8 mouse cellular contexts compared by ENCODE assay signal in the genomic region with DNA sequence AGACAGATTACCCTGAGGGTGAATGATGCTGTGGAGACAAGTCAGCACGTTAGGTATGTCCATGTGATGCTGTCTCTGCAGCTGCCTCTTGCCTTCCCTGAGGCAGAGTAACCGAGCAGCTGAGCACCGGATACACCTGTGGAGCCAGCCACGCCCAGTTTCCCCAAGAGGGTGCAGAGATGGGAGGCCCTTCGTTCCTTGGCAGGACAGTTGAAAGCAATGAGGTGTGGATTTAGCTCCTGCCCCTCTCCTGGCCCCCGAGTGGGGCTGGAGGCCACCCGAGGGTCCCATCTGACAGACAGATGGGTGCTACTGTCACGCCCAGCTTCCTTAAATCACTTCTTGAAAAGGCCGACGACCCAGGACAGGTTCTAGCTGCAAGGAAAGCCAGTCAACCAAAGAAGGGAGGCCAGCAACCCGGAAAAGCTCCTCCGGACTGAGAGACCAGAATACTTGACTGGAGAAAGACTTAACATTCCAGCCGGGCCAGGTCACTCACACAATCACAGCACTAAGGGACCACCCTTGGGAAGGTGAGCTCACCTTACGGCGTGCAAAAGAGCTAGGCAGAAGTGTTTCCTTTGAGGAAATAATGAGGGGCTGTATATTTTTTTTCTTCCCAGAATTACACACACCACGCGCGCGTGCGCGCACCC. TPM values are rescaled to one million over a fixed set of nuclear protein-coding genes. Genes with fewer than 3 reads are reported as not detected.
DNase-seq lines count a peak whose midpoint lies in the region; ATAC-seq and TF ChIP-seq lines count a peak whose summit lies in the region.

No protein-coding gene starts in this region.

- ATAC-seq in embryonic facial prominence, embryonic 14.5 days (ENCODE audit: low read depth), result peak; percentile 81
- ATAC-seq in hematopoietic stem cell, adult 5-6 weeks (replicated peaks in 1 of 2; ENCODE audit: insufficient read depth in 1 of 2, low FRiP score in 2 of 2, low TSS enrichment in 1 of 2, low read depth in 1 of 2, poor library complexity in 2 of 2, severe bottlenecking in 2 of 2), result peak; percentile 90 to 94
- no peak for ATAC-seq in limb, embryonic 12.5 days (ENCODE audit: insufficient number of reproducible peaks, insufficient read depth, low FRiP score, low TSS enrichment, low read depth)
- 0 out of 2 replicates have a peak, but pooled peaks have one; percentile 24 for ATAC-seq in midbrain, embryonic 13.5 days

- H3K9ac ChIP-seq in ES-Bruce4 (ENCODE audit: low read depth, poor library complexity, severe bottlenecking), result peak overlapping the region; percentile 37; the same call in 1 of the 2 replicates
- no peak overlapping the region for H3K9ac ChIP-seq in embryonic facial prominence, embryonic 14.5 days (ENCODE audit: low read depth, low read length)
- H3K9ac ChIP-seq in limb, embryonic 12.5 days (replicated peaks), result no peak overlapping the region
- no peak overlapping the region; the same call in 1 of the 2 replicates for H3K9ac ChIP-seq in midbrain, embryonic 13.5 days (replicated peaks)

- no peak for TF ChIP-seq CTCF in ES-Bruce4 (IDR thresholded peaks at IDR 0.05; ENCODE audit: low read depth, low read length)
- peak; percentile 29; the same call in 1 of the 2 replicates for TF ChIP-seq CTCF in thymus, adult 2 months (IDR thresholded peaks at IDR 0.05; ENCODE audit: borderline replicate concordance, control insufficient read depth, extremely low read depth, insufficient read depth, low read length, poor library complexity)

- peak overlapping the region; percentile 44 for H3K4me2 ChIP-seq in embryonic facial prominence, embryonic 14.5 days (ENCODE audit: low read depth, low read length)
- H3K4me2 ChIP-seq in limb, embryonic 12.5 days, result peak overlapping the region; percentile 48
- H3K4me2 ChIP-seq in midbrain, embryonic 13.5 days (replicated peaks), result peak overlapping the region; percentile 34

- peak overlapping the region; percentile 80 for H3K27ac ChIP-seq in ES-Bruce4 (ENCODE audit: insufficient read depth, low read length)
- no peak overlapping the region for H3K27ac ChIP-seq in embryonic facial prominence, embryonic 14.5 days (replicated peaks; ENCODE audit: low read depth, low read length)
- peak overlapping the region; percentile 41; the same call in 1 of the 2 replicates for H3K27ac ChIP-seq in limb, embryonic 12.5 days
- H3K27ac ChIP-seq in midbrain, embryonic 13.5 days, result no peak overlapping the region
- peak overlapping the region; percentile 99 for H3K27ac ChIP-seq in thymus, adult 2 months (ENCODE audit: control insufficient read depth, insufficient read depth, low read length)

- H3K9me3 ChIP-seq in ES-Bruce4 (replicated peaks; ENCODE audit: control insufficient read depth, insufficient read depth, low read length, poor library complexity, severe bottlenecking), result peaks cover 4% of the 10 kb centered on the region; the same call in 1 of the 2 replicates
- no peaks in the 10 kb centered on the region for H3K9me3 ChIP-seq in embryonic facial prominence, embryonic 14.5 days (ENCODE audit: control insufficient read depth, low read length)
- no peaks in the 10 kb centered on the region for H3K9me3 ChIP-seq in limb, embryonic 12.5 days
- no peaks in the 10 kb centered on the region for H3K9me3 ChIP-seq in midbrain, embryonic 13.5 days

- H3K4me3 ChIP-seq in ES-Bruce4 (ENCODE audit: low read depth, low read length), result peak overlapping the region; percentile 52
- peak overlapping the region; percentile 7 for H3K4me3 ChIP-seq in embryonic facial prominence, embryonic 14.5 days (ENCODE audit: low read depth, low read length)
- H3K4me3 ChIP-seq in limb, embryonic 12.5 days (replicated peaks), result peak overlapping the region; percentile 7; the same call in 1 of the 2 replicates
- H3K4me3 ChIP-seq in midbrain, embryonic 13.5 days (replicated peaks), result peak overlapping the region; percentile 9
- H3K4me3 ChIP-seq in thymus, adult 2 months (ENCODE audit: control insufficient read depth, insufficient read depth, low read length), result peak overlapping the region; percentile 49

- no peaks in the 10 kb centered on the region for H3K27me3 ChIP-seq in ES-Bruce4 (ENCODE audit: control insufficient read depth, insufficient read depth, low read length, poor library complexity, severe bottlenecking)
- no peaks in the 10 kb centered on the region for H3K27me3 ChIP-seq in embryonic facial prominence, embryonic 14.5 days (replicated peaks; ENCODE audit: control insufficient read depth, insufficient read depth, low read length)
- peaks cover 7% of the 10 kb centered on the region; the same call in 1 of the 2 replicates for H3K27me3 ChIP-seq in limb, embryonic 12.5 days
- H3K27me3 ChIP-seq in midbrain, embryonic 13.5 days, result 0 out of 2 replicates have a peak, but pooled peaks cover 2% of the 10 kb centered on the region
- no peaks in the 10 kb centered on the region for H3K27me3 ChIP-seq in thymus, adult 2 months (ENCODE audit: control insufficient read depth, insufficient read depth, low read length)

- peak; percentile 89 for TF ChIP-seq EP300 in ES-Bruce4 (IDR thresholded peaks at IDR 0.05; ENCODE audit: insufficient read depth, low read depth, low read length)

- no peak for TF ChIP-seq POLR2A in ES-Bruce4 (IDR thresholded peaks at IDR 0.05; ENCODE audit: insufficient read depth, low read length)
- TF ChIP-seq POLR2A in thymus, adult 2 months (IDR thresholded peaks at IDR 0.05; ENCODE audit: control insufficient read depth, extremely low read depth, insufficient read depth, low read length, poor library complexity), result peak; percentile 76

- H3K36me3 ChIP-seq in ES-Bruce4 (ENCODE audit: control insufficient read depth, insufficient read depth, low read length, poor library complexity, severe bottlenecking), result no peaks in the 10 kb centered on the region
- no peaks in the 10 kb centered on the region for H3K36me3 ChIP-seq in embryonic facial prominence, embryonic 14.5 days (ENCODE audit: control insufficient read depth, insufficient read depth, low read length)
- no peaks in the 10 kb centered on the region for H3K36me3 ChIP-seq in limb, embryonic 12.5 days
- H3K36me3 ChIP-seq in midbrain, embryonic 13.5 days, result no peaks in the 10 kb centered on the region
- H3K36me3 ChIP-seq in thymus, adult 2 months (ENCODE audit: control insufficient read depth, insufficient read depth, low read length), result no peaks in the 10 kb centered on the region

- peak; percentile 72 for DNase-seq in embryonic facial prominence, embryonic 14.5 days (ENCODE audit: low spot score)
- peak; percentile 92 for DNase-seq in thymus, adult 2 months
- DNase-seq in cerebellum, postnatal 25 days, result no peak
- no peak for DNase-seq in layer of hippocampus, adult 9-10 months (ENCODE audit: low spot score)

- 7% methylated on average over 19 of the region's 21 CpGs for WGBS in embryonic facial prominence, embryonic 14.5 days
- WGBS in limb, embryonic 12.5 days, result 5% methylated on average over 19 of the region's 21 CpGs
- 13% methylated on average over 21 of the region's 21 CpGs for WGBS in midbrain, embryonic 13.5 days
- 2% methylated on average over 21 of the region's 21 CpGs for WGBS in thymus, adult 2 months

- no peaks in the 10 kb centered on the region for H3K4me1 ChIP-seq in ES-Bruce4 (ENCODE audit: control insufficient read depth, insufficient read depth, low read length)
- peaks cover 3% of the 10 kb centered on the region; the same call in 1 of the 2 replicates for H3K4me1 ChIP-seq in embryonic facial prominence, embryonic 14.5 days (ENCODE audit: control insufficient read depth, insufficient read depth, low read length)
- H3K4me1 ChIP-seq in limb, embryonic 12.5 days (replicated peaks), result peaks cover 12% of the 10 kb centered on the region
- peaks cover 6% of the 10 kb centered on the region; the same call in 1 of the 2 replicates for H3K4me1 ChIP-seq in midbrain, embryonic 13.5 days (replicated peaks)
- peaks cover 20% of the 10 kb centered on the region for H3K4me1 ChIP-seq in thymus, adult 2 months (replicated peaks; ENCODE audit: control insufficient read depth, insufficient read depth, low read length)

RNA-seq across cellular contexts. Expression of a gene that starts 10.4 kb away (rescaled TPM):
- 335 and 343 TPM in 2 replicates for polyA plus RNA-seq in ES-Bruce4 (2011; ENCODE audit: insufficient read depth, insufficient read length, low read depth, missing spikeins)
- polyA plus RNA-seq in embryonic facial prominence, embryonic 14.5 days (2014; fragmentation: Nextera tagmentation; extraction: Ambion mirVana), result 98.1 and 107 TPM in 2 replicates
- total RNA-seq in hematopoietic stem cell, adult 5-6 weeks (2017), result 198 and 199 TPM in 2 replicates
- polyA plus RNA-seq in limb, embryonic 12.5 days (2016; fragmentation: Nextera tagmentation; extraction: Ambion mirVana), result 140 and 142 TPM in 2 replicates
- polyA plus RNA-seq in midbrain, embryonic 13.5 days (2015; fragmentation: Nextera tagmentation; extraction: Ambion mirVana), result 56.6 and 61.0 TPM in 2 replicates
- 183 and 201 TPM in 2 replicates for polyA plus RNA-seq in thymus, adult 2 months (2012; rRNA removed)

Comparison
In these comparisons a context has a peak if more than half of its experiments do, and no peak if none do; other contexts are left out.
1. H3K27ac ChIP-seq: peak in ES-Bruce4 (single experiment), limb, embryonic 12.5 days (single experiment) and thymus, adult 2 months (single experiment); none in embryonic facial prominence, embryonic 14.5 days (single experiment) and midbrain, embryonic 13.5 days (single experiment).
2. DNase-seq: peak in embryonic facial prominence, embryonic 14.5 days (single experiment) and thymus, adult 2 months (single experiment); none in cerebellum, postnatal 25 days (0 of 2) and layer of hippocampus, adult 9-10 months (single experiment).
3. Peak in every context shown above with its lines, with median percentiles within 50 percentile points of each other: H3K4me3 ChIP-seq and H3K4me2 ChIP-seq.